Comparison of ENCODE assay signal across 8 mouse cellular contexts in the genomic region with DNA sequence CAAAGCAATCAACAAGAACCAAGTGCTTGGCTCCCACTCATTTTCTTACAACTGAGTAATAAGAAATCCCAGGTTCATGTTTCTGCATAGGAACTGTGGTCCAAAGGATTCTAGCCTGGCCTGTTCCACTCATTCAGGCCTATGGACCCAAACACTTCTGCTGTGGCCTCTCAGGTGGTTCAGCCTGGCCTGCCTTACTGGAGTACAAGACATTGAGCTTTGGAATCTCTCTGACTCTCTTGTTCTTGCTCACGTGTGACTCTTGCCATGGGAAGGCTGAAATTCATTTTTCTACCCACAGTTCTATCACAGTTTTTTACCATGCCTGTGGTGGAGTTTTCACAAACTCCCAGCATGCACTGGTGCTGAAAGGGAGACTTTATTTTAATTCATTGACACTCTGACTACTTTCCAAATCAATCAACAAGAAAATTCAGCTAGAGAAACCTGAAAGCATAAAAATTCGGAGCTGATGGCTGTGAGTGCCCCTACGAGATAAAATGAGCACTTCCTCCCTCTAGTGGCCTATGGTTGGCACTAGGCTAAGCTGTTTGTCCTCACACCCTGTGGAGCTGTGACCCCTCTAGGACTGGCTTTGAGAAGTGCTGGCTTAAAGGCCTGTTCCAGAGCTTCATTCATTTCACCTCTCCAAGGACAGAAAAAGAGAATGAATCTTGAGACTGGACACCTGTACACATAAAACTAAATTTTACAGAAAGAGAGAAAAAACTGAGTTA. TPM values are rescaled to one million over a fixed set of nuclear protein-coding genes. Genes with fewer than 3 reads are reported as not detected.
DNase-seq lines count a peak whose midpoint lies in the region; ATAC-seq and TF ChIP-seq lines count a peak whose summit lies in the region.

No protein-coding gene starts in this region.

- TF ChIP-seq POLR2A in cerebellum, adult 2 months (IDR thresholded peaks at IDR 0.05; ENCODE audit: borderline replicate concordance, insufficient read depth, low read length) = no peak

- TF ChIP-seq CTCF in cerebellum, adult 2 months (IDR thresholded peaks at IDR 0.05; ENCODE audit: borderline replicate concordance, insufficient read depth, low read depth, low read length) = peak; percentile 32; the same call in 1 of the 2 replicates
- peak; percentile 88 for TF ChIP-seq CTCF in lung, postnatal 0 days (IDR thresholded peaks at IDR 0.05)

- H3K4me3 ChIP-seq in cerebellum, adult 2 months (replicated peaks; ENCODE audit: insufficient read depth, low read depth, low read length) = no peak overlapping the region
- no peak overlapping the region for H3K4me3 ChIP-seq in heart, embryonic 10.5 days
- no peak overlapping the region for H3K4me3 ChIP-seq in lung, postnatal 0 days (ENCODE audit: low read depth, low read length)

- no peak overlapping the region for H3K9ac ChIP-seq in lung, postnatal 0 days (replicated peaks; ENCODE audit: low read depth)

- TF ChIP-seq EP300 in lung, postnatal 0 days (IDR thresholded peaks at IDR 0.05) = no peak

- H3K27ac ChIP-seq in cerebellum, adult 2 months (ENCODE audit: insufficient read depth, low read length) = no peak overlapping the region
- H3K27ac ChIP-seq in heart, embryonic 10.5 days = no peak overlapping the region
- H3K27ac ChIP-seq in lung, postnatal 0 days (ENCODE audit: low read length) = no peak overlapping the region

- no peaks in the 10 kb centered on the region for H3K4me1 ChIP-seq in cerebellum, adult 2 months (ENCODE audit: control insufficient read depth, insufficient read depth, low read length)
- H3K4me1 ChIP-seq in heart, embryonic 10.5 days = no peaks in the 10 kb centered on the region
- H3K4me1 ChIP-seq in lung, postnatal 0 days (ENCODE audit: insufficient read depth, low read depth, low read length) = no peaks in the 10 kb centered on the region

- peak; percentile 61 for ATAC-seq in lung, postnatal 0 days

- no peak overlapping the region for H3K4me2 ChIP-seq in lung, postnatal 0 days (replicated peaks; ENCODE audit: low read depth, low read length)

- H3K9me3 ChIP-seq in heart, embryonic 10.5 days = no peaks in the 10 kb centered on the region
- H3K9me3 ChIP-seq in lung, postnatal 0 days (ENCODE audit: low read length) = no peaks in the 10 kb centered on the region

- H3K36me3 ChIP-seq in heart, embryonic 10.5 days = no peaks in the 10 kb centered on the region
- H3K36me3 ChIP-seq in lung, postnatal 0 days (ENCODE audit: insufficient read depth, low read length) = no peaks in the 10 kb centered on the region

- H3K27me3 ChIP-seq in cerebellum, adult 2 months (ENCODE audit: control insufficient read depth, insufficient read depth, low read length) = no peaks in the 10 kb centered on the region
- no peaks in the 10 kb centered on the region for H3K27me3 ChIP-seq in heart, embryonic 10.5 days (ENCODE audit: insufficient read depth, poor library complexity, severe bottlenecking)
- H3K27me3 ChIP-seq in lung, postnatal 0 days (replicated peaks; ENCODE audit: insufficient read depth, low read length) = no peaks in the 10 kb centered on the region

- 25% methylated on average over 3 of the region's 3 CpGs for WGBS in cerebellum, adult 2 months
- WGBS in heart, embryonic 10.5 days = 27% methylated on average over 3 of the region's 3 CpGs
- WGBS in lung, postnatal 0 days = 27% methylated on average over 3 of the region's 3 CpGs

- DNase-seq in cerebellum, adult 2 months = peak in 1 of 2 experiments; percentile 10
- DNase-seq in cerebellum, adult 8-10 months = no peak
- peak; percentile 64 for DNase-seq in A20 (ENCODE audit: low read depth, low spot score)
- peak; percentile 47 to 61 for DNase-seq in adrenal gland, postnatal 36 days
- peak; percentile 84 for DNase-seq in heart, embryonic 10.5 days (ENCODE audit: low spot score)
- peak; percentile 12 to 70 for DNase-seq in layer of hippocampus, adult 18-20 months (ENCODE audit: low spot score in 2 of 2)
- DNase-seq in lung, postnatal 0 days (ENCODE audit: low spot score) = peak; percentile 84
- DNase-seq in urinary bladder, postnatal 25 days (ENCODE audit: low spot score) = peak; percentile 27

RNA-seq across cellular contexts. Expression of gene Mrvi1, which starts 52.0 kb away (rescaled TPM):
- 2.2 and 2.7 TPM in 2 replicates for polyA plus RNA-seq in cerebellum, adult 2 months (2012; rRNA removed)
- total RNA-seq in adrenal gland, postnatal 36 days (2021) = 10 to 100 TPM; 10.8 to 16.3 TPM
- polyA plus RNA-seq in heart, embryonic 10.5 days (2016; fragmentation: Nextera tagmentation; extraction: Ambion mirVana) = 5.1 and 6.5 TPM in 2 replicates
- total RNA-seq in layer of hippocampus, adult 18-20 months (2021) = 1 to 10 TPM; 1.1 to 1.7 TPM
- 1.8 and 2.3 TPM in 2 replicates for polyA plus RNA-seq in lung, postnatal 0 days (2015; fragmentation: Nextera tagmentation; extraction: Ambion mirVana)
